Mouse (Mus musculus) embryonic stem cell, embryonic (primary cell): Measurements from ENCODE around the gene Psmd3.
"Not testable (repeated sequence)": the region's sequence is repeated elsewhere in the genome, so short reads cannot be mapped to it uniquely, and the experiment has no call there.

Experiments
- CTCF ChIA-PET, 4 experiments: fragments of 300-600 bp in 2 of 4; fragments of 350-600 bp in 2 of 4; sonication (Branson Sonifier 250); formaldehyde crosslinking; loops; one replicate each; lab custom pipeline; 2022; ENCODE audit warnings: inconsistent platforms in 2 of 4; lab: Charles Lee
- POLR2A ChIA-PET, 4 experiments: fragments of 300-600 bp in 2 of 4; fragments of 350-600 bp in 2 of 4; sonication (Branson Sonifier 250); formaldehyde crosslinking; loops; one replicate each; lab custom pipeline; 2022; ENCODE audit warnings: antibody characterized with exemption in 4 of 4, inconsistent platforms in 1 of 4; lab: Charles Lee

Psmd3 gene

DNA sequence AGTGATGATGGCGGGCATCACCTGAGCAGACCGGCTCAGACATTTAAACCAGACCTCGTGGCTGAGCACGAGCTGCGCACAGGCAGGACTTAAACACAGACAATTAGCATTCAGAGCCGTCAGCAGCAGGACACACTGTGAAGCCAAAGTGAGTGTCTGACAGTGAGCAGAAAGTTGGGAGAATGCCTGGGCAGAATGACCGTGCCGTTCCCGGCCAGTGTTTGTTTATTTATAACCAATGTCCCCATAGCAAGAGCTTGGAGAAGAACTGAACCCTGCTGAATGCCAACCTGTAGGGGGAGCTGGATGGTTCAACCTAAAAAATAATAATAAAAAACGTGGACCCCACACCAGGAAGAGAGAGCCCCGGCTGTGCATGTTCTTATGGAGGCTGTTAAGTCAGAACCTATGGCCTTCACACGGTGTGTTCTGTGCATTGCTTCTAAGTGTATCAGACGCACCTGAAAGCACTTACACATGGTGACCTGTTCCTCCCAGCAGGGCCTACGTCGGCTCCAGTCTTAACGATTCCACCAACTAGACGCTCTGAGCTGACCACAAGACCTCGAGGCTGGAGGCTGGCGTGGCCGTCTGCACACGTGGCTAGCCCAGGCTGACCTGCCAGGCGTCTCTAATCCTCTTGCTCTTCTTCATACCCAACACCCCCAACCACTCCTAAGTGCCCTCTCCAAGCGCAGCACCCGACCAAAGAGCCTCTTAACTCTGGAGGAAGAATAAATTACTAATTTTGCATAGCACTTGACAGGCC lies 39.3 kb downstream of the Psmd3 start:
- ChIA-PET POLR2A (interaction anchor here in 3 of 4 experiments (0.5 to 5.4 kb wide), 34 partner anchors 8 to 940 kb away, joined by 3 to 45 read pairs (median 3); partner anchors contain the start of genes Thra (in 2 of the 3), Csf3 (in 1 of the 3), Med24 (in 1 of the 3) and Psmd3 (in 1 of the 3)), CTCF (interaction anchor here (0.5 to 2.3 kb wide), 37 partner anchors 9 to 772 kb away, joined by 3 to 16 read pairs (median 4); partner anchors contain the start of genes Psmd3 (in 1 of the 4) and Thra (in 1 of the 4))

DNA sequence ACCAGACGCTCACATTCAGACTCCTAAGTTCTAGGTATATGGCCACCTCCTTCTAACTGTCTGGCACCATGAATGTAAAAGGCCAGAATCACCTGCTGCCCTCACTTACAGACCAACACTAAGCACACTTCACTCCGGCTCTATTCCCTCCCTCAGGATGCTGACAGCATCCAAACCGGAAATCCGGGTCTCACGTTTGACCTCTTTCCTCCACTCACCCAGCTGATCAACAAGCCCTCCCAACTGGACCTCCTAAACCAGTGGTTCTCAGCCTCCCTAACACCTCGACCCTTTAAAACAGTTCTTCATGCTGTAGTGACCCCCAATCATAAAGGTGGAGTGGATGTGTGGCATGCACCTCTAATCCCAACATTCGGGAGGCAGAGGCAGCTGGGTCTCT lies 40.7 kb downstream of the Psmd3 start:
- CTCF ChIA-PET, result interaction anchor here in 3 of 4 experiments (1.0 to 2.3 kb wide), 3 partner anchors 22 to 64 kb away, joined by 3 to 11 read pairs (median 6); no protein-coding TSS in a partner anchor
- POLR2A ChIA-PET, result interaction anchor here in 2 of 4 experiments (1.2 to 5.4 kb wide), 5 partner anchors 8 to 71 kb away, joined by 3 to 45 read pairs (median 8); partner anchors contain the start of gene Thra (in 1 of the 2)

DNA sequence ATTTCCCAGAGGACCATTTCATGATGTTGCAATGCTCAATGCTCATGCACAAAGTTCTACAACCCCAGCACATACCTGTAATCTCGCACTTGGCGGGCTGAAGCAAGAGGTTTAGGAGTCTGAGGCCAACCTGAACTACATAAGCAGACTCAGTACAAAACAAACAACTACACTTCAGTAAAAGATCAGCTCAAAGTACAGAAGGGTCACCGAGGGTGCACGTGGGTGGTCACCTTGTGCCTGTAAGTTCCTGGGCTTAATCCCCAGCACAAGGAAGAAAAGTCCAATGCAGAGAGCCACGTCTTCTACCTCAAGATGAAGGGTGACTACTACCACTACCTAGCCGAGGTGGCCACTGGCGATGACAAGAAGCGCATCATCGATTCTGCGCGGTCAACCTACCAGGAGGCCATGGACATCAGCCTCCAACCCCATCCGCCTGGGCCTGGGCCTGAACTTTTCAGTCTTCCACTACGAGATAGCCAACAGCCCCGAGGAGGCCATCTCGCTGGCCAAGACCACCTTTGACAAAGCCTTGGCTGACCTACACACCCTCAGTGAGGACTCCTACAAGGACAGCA lies 43.7 kb downstream of the Psmd3 start:
- POLR2A ChIA-PET, result interaction anchor here in 2 of 4 experiments (1.2 to 1.5 kb wide), 5 partner anchors 8 to 21 kb away, joined by 3 to 6 read pairs (median 3); no protein-coding TSS in a partner anchor

DNA sequence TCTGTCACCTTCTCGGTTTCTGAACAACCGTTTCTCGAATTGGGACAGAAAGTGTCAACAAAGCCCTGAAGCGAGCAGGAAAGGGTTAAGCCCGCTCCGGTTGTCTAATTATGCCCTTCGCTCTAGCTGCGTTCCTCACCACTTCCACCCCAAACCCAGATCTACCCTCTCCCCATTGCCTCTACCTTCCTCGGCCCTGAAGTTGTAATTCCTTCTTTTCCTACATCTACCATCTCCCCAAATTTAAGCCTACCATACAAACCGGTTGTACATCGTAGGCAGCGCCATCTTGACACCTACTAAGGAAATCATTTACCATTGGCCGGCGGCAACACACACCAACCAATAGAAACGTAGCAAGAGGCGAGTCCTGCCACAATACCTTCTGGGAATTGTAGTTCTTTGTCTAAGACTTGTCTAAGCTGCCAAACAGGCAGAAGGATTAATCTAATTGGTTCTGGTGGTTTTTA lies 46.8 kb downstream of the Psmd3 start, which contains the start of gene Med24:
TSS of gene Med24 (minus strand) at position 317 of the 470 bp plus-strand sequence.
- ChIA-PET CTCF (interaction anchor here in 2 of 4 experiments (0.7 to 1.7 kb wide), 5 partner anchors 9 to 58 kb away, joined by 3 to 8 read pairs (median 5); no protein-coding TSS in a partner anchor), POLR2A (interaction anchor here (0.7 to 2.2 kb wide), 19 partner anchors 8 to 216 kb away, joined by 3 to 12 read pairs (median 4); partner anchors contain the start of gene Thra (in 2 of the 4))

More for the DNA sequence above, 43.7 kb downstream of the Psmd3 start:
- CTCF ChIA-PET, result interaction anchor here in 2 of 4 experiments (0.5 to 1.1 kb wide), 2 partner anchors 8 to 13 kb away, joined by 3 read pairs; no protein-coding TSS in a partner anchor

DNA sequence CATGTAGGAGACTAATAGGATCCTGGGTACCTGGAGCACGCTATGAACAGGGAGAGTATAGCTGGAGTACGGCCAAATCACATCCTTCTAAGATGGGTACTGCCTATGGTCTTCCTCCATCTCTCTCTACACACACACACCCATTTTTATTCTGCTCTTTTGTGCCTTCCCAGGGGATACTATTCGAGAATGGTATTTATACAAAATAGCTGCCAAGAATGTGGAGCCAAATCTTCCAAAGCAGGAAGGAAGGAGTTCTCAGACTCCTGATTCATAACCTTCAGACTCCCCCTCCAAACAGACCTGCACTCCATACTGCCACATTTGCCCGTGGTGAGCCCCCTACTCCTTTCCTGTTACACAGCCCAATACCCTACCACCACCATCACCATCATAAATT lies 48.4 kb downstream of the Psmd3 start:
- CTCF ChIA-PET, result interaction anchor here in 3 of 4 experiments (0.5 to 3.7 kb wide), 12 partner anchors 9 to 1433 kb away, joined by 3 to 13 read pairs (median 6); partner anchors contain the start of gene Thra (in 1 of the 3)
- POLR2A ChIA-PET, result interaction anchor here in 2 of 4 experiments (0.6 to 2.5 kb wide), 16 partner anchors 8 to 59 kb away, joined by 3 to 14 read pairs (median 5); partner anchors contain the start of gene Thra (in 1 of the 2)

DNA sequence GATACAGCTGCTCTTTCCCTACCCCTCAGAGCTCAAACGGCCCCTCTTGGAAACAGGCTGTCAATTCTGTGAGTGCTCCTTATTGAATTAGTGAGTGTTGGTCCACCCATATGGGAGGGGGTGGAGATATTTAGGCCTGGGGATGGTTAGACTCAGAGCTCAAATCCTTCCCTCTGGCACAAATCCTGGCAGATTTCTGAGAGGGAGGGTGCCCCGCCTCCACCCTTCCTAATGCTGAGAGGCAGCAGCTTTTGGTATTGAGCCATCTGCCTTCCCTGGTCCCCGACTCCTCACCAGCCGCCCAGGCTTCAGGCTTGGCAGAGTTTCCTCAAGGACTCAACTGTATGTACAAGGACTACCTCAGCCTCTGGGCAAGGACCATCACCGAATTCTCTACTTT lies 48.8 kb downstream of the Psmd3 start:
- ChIA-PET CTCF (interaction anchor here in 3 of 4 experiments (0.5 to 3.7 kb wide), 13 partner anchors 10 to 1433 kb away, joined by 3 to 13 read pairs (median 5); partner anchors contain the start of gene Thra (in 1 of the 3)), POLR2A (interaction anchor here in 3 of 4 experiments (0.6 to 2.5 kb wide), 15 partner anchors 9 to 58 kb away, joined by 3 to 14 read pairs (median 5); partner anchors contain the start of gene Thra (in 1 of the 3))

DNA sequence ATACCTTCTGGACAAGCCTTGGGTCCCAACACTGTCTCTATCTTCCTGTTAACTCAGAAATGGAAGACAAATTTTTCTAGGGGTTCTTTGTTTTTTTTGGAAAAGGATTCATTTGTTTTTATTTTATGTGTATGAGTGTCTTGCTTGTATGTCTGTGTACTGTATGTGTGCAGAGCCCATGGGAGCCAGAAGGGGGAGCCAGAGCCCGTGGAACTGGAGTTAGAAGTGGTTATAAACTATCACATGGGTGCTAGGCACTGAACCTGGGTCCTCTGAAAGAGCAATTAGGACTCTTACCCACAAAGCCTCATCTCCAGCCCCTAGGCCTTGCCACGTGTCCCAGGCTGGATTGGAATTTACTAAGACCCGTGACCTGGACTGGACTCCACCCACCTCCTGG lies 51.7 kb downstream of the Psmd3 start:
- ChIA-PET POLR2A (interaction anchor here in 2 of 4 experiments (0.6 to 1.4 kb wide), 3 partner anchors 10 to 273 kb away, joined by 4 to 5 read pairs (median 4); partner anchors contain the start of gene Psmd3 (in 1 of the 2)), CTCF (interaction anchor here in 1 of 4 experiments (1.0 kb wide), 1 partner anchor 20 kb away, joined by 3 read pairs; no protein-coding TSS in a partner anchor)

DNA sequence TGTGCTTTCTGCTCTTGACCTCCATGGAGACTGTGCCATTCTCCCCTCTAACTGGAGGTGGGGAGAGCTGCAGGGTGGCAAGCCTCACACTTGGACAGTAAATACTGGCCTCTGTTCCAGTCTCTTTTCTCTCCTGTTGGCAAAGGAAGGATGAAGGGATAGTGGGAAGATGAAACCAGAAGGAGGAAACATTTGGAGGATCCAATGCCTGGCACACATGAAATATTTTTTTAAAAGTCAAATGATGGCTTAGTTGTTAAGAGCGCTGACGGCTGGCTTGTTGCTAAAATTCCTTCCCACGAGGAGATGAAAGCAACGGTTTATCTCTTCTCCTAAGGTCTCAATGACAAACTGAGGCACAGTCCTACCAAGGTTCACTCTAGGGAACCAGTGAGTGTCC lies 52.8 kb downstream of the Psmd3 start:
- ChIA-PET CTCF (interaction anchor here (0.5 to 1.4 kb wide), 9 partner anchors 17 to 307 kb away, joined by 3 to 9 read pairs (median 3); partner anchors contain the start of gene Nr1d1 (in 1 of the 4)), POLR2A (interaction anchor here (0.5 to 1.6 kb wide), 10 partner anchors 8 to 685 kb away, joined by 3 to 9 read pairs (median 4); partner anchors contain the start of gene Psmd3 (in 1 of the 4))

DNA sequence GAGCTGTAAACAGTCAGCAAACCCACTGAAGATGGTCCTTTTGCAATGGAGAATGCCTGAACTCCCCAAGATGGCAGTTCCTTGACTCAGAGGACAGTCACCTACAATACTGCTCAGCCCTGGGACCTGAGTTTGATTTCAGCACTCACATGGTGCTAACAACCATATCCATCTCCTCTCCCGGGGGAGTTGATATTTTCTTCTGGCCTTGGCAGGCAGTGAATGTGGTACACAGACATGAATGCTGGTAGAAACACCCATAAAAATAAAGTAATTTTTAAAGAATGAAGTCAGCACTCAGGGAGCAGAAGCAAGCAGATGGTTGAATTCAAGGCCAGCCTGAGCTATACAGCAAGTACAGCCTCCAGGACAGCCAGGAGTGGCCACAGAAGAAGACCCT lies 53.8 kb downstream of the Psmd3 start:
- POLR2A ChIA-PET, result interaction anchor here in 3 of 4 experiments (0.7 to 1.6 kb wide), 14 partner anchors 7 to 394 kb away, joined by 3 to 9 read pairs (median 3); partner anchors contain the start of gene Nr1d1 (in 1 of the 3)

DNA sequence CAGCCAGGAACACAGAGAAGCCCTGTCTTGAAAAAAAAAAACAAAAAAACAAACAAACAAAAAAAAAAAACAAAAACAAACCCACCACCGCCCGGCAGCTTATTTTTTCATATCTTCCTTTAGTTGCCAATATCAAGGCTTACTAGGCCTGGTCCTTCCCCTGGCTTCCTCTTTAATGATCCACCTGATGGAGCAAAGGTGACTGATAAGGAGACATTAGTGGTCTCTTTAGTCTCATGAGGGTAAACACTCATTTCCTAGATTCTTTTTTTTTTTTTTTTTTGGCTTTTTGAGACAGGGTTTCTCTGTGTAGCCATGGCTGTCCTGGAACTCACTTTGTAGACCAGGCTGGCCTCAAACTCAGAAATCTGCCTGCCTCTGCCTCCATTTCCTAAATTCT lies 54.9 kb downstream of the Psmd3 start:
- POLR2A ChIA-PET, result interaction anchor here in 2 of 4 experiments (0.6 to 2.5 kb wide), 5 partner anchors 10 to 50 kb away, joined by 3 to 8 read pairs (median 4); partner anchors contain the start of gene Nr1d1 (in 1 of the 2)
- CTCF ChIA-PET, result not testable (repeated sequence)

More for the DNA sequence above, 53.8 kb downstream of the Psmd3 start:
- CTCF ChIA-PET, result interaction anchor here in 3 of 4 experiments (0.6 to 1.4 kb wide), 7 partner anchors 18 to 187 kb away, joined by 3 to 9 read pairs (median 4); no protein-coding TSS in a partner anchor

DNA sequence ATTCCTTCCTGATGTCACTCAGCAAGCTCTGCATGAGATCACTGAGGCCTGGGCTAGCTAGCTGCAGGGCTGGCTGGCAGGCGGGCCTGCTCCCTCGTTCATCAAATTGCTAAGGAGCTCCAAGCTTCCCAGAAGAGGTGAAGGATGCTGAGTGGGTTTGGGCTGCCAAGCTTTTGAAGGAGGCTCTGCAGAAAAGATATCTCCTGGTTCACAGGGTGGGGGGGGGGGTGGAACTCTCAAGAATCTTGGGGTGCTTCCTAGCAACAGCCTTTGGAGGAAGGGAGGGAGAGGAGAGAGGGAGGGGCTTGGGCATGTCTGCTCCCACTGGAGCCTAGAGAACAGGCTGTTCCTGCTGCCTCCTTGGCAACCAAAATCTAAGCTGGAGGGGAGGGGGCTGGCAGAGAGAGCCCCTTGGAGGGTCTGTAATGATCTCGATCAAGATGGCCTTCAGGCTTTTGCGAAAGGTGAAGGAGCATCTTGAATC lies 56.1 kb downstream of the Psmd3 start:
- ChIA-PET POLR2A (interaction anchor here in 3 of 4 experiments (0.6 to 7.3 kb wide), 38 partner anchors 8 to 678 kb away, joined by 3 to 46 read pairs (median 5); partner anchors contain the start of genes Nr1d1 (in 2 of the 3), Med24 (in 1 of the 3), Msl1 (in 1 of the 3) and Psmd3 (in 1 of the 3)), CTCF (interaction anchor here in 3 of 4 experiments (0.5 to 8.2 kb wide), 17 partner anchors 16 to 866 kb away, joined by 3 to 76 read pairs (median 4); partner anchors contain the start of gene Wipf2 (in 1 of the 3))

DNA sequence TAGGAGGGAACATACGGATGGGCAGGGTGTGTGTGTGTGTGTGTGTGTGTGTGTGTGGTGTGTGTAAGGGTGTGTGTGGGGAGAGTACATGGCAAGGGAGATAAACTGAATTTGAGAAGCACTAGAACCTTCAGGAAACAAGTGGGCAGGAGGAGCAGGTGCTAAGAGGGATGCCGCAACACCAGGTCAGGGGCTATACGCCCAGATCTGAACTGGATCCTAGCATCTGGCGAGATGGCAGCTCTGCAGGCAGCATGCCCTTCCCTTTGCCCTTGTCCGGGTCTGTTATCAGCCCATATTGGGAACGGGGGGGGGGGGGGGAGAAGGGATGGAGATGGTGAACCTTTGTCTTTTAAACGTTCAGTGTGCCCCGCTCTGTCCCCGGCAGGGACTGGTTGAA lies 56.6 kb downstream of the Psmd3 start:
- POLR2A ChIA-PET, result interaction anchor here in 3 of 4 experiments (0.6 to 7.3 kb wide), 37 partner anchors 8 to 678 kb away, joined by 3 to 46 read pairs (median 5); partner anchors contain the start of genes Med24 (in 2 of the 3), Nr1d1 (in 2 of the 3), Msl1 (in 1 of the 3) and Ormdl3 (in 1 of the 3)
- CTCF ChIA-PET, result interaction anchor here in 3 of 4 experiments (0.5 to 8.2 kb wide), 16 partner anchors 15 to 866 kb away, joined by 3 to 76 read pairs (median 4); partner anchors contain the start of gene Wipf2 (in 1 of the 3)

DNA sequence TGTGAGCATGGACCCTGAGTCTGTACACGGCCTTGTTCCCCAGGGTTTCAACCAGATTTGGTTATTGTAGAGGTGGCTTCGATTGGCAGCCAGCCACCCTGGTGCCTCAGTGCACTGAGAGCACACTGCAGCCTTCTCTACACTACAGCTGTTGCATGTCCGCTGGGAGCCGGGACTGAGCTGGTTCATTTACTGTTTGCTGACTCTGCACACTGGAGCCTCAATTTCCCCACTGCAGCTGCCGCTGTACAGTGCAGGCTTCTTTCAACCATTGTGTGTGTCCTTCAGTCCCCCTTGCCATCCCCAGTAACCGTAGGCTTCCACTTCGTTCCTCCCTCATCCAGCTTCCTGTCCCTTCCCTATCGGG lies 57.7 kb downstream of the Psmd3 start:
- ChIA-PET CTCF (interaction anchor here (0.5 to 8.2 kb wide), 15 partner anchors 13 to 1265 kb away, joined by 3 to 76 read pairs (median 13); no protein-coding TSS in a partner anchor), POLR2A (interaction anchor here in 3 of 4 experiments (0.8 to 7.3 kb wide), 33 partner anchors 9 to 153 kb away, joined by 3 to 46 read pairs (median 6); partner anchors contain the start of genes Med24 (in 2 of the 3), Msl1 (in 1 of the 3), Nr1d1 (in 1 of the 3) and Ormdl3 (in 1 of the 3))

DNA sequence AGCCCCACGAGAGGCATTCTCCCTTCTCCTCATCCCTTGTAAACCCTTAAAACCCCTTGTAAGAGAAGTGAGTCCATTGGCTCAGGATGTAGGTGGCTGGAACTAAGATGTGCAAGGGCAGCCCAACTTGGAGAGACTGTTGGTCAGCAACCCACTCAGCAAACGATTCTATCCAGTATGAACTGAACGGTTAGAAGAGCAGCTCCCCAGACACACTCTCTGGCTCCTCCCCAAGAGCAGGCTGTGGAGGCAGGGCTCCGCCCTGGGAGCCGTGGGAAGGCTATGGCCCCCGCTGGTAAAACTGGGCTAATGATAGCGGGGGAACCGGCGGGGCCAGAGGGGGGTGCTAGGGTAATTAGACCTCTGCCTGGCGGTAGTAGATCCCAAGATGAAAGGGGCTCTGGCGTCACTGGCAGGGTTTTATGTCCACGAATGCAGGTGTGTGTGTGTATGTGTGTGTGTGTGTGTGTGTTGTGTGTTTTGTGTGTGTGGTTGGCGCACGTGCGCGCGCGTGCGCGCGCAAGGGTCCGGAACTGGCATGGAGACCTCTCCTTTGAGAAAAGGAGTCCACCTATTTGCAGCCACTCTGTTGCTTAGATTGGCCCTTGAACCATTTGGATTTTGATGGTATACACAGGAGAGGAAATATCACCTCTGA lies 58.2 kb downstream of the Psmd3 start, which contains the start of gene Thra:
TSS of gene Thra (plus strand) at position 246 of the 658 bp plus-strand sequence.
- ChIA-PET CTCF (interaction anchor here (0.5 to 8.2 kb wide), 34 partner anchors 10 to 1266 kb away, joined by 3 to 76 read pairs (median 6); partner anchors contain the start of genes Nr1d1 (in 1 of the 4) and Rapgefl1 (in 1 of the 4)), POLR2A (interaction anchor here in 3 of 4 experiments (0.5 to 7.3 kb wide), 49 partner anchors 8 to 295 kb away, joined by 3 to 46 read pairs (median 7); partner anchors contain the start of genes Med24 (in 2 of the 3), Nr1d1 (in 2 of the 3), Cdc6 (in 1 of the 3) and Msl1 (in 1 of the 3))

DNA sequence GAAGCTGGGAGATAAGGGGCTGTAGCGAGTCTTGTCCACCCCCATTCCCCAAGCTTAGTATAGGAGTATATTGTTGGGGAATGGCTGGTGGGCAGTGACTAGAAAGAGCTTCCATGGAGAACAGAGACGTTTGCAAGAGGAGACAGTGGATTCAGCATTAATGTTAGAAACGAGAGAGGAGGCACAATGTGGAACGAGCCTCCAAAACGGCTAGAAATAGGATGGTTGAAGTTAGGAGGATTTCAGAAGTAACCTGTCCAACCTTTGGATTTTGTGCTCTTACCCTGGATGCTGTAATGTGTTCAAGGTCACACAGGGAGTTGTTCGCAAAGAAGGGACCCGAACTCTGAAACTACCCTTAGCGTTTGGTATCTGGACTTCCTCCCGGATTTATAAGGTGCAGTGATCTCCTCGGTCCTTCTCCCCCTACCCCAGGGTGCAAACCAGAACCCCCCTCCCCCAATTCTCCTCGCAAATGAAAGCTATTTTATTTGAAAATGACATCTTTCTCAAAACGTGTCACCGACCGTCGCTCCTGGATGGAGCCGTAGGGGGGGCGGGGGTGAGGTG lies 58.8 kb downstream of the Psmd3 start:
- POLR2A ChIA-PET, result interaction anchor here (0.5 to 7.3 kb wide), 61 partner anchors 7 to 426 kb away, joined by 3 to 46 read pairs (median 6); partner anchors contain the start of genes Med24 (in 2 of the 4), Nr1d1 (in 2 of the 4), Cdc6 (in 1 of the 4) and Msl1 (in 1 of the 4)
- CTCF ChIA-PET, result interaction anchor here (0.5 to 8.2 kb wide), 51 partner anchors 9 to 716 kb away, joined by 3 to 76 read pairs (median 5); partner anchors contain the start of genes Csf3 (in 2 of the 4), Nr1d1 (in 1 of the 4), Psmd3 (in 1 of the 4) and Rapgefl1 (in 1 of the 4)
